In genomic region chr12:66443340-66443739, GRCm38 (mm10) we compare ENCODE assay signal across 28 mouse cellular contexts.
"Had no signal": no experiment of that assay in that cellular context is flagged by ENCODE, and none has a peak within 500 bp of the region (broad histone marks: within the 10 kb centered on the region; RNA-seq: fewer than 3 reads in every experiment).

No protein-coding gene starts in this region.

- ATAC-seq: hindbrain, embryonic 16.5 days; inflammation-experienced regulatory T-cells, adult 6 months; intestine, embryonic 15.5 days; intestine, postnatal 0 days had no signal

- DNase-seq: gastrocnemius, postnatal 10 days; gastrocnemius, postnatal 25 days; heart, adult 18-20 months; heart, postnatal 10 days; heart, postnatal 4 days; kidney, adult 18-20 months; kidney, adult 8-10 months; kidney, postnatal 10 days; kidney, postnatal 25 days; kidney, postnatal 4 days; liver; liver, embryonic 13.5 days; lung, adult 18-20 months had no signal

- H3K4me1 ChIP-seq: heart, embryonic 10.5 days; heart, embryonic 12.5 days; hindbrain, embryonic 10.5 days; hindbrain, embryonic 12.5 days; intestine, embryonic 15.5 days; limb, embryonic 10.5 days; limb, embryonic 12.5 days; liver, embryonic 13.5 days; liver, embryonic 15.5 days had no signal

- H3K4me2 ChIP-seq: heart, embryonic 12.5 days; hindbrain, embryonic 12.5 days; hindbrain, embryonic 14.5 days; intestine, embryonic 15.5 days; limb, embryonic 12.5 days; liver, embryonic 11.5 days; liver, embryonic 13.5 days; liver, embryonic 15.5 days had no signal

- H3K27ac ChIP-seq: heart, embryonic 10.5 days; hindbrain, embryonic 10.5 days; hindbrain, embryonic 12.5 days; hindbrain, embryonic 14.5 days; intestine, embryonic 15.5 days; layer of hippocampus, adult 2 months; left cerebral cortex, adult 2 months; limb, embryonic 10.5 days; limb, embryonic 12.5 days; liver, embryonic 13.5 days; liver, embryonic 15.5 days had no signal

- H3K27me3 ChIP-seq: heart, embryonic 12.5 days; hindbrain, embryonic 12.5 days; intestine, embryonic 15.5 days; limb, embryonic 12.5 days; liver, embryonic 13.5 days; liver, embryonic 15.5 days had no signal

- H3K9me3 ChIP-seq: heart, embryonic 10.5 days; heart, embryonic 12.5 days; hindbrain, embryonic 10.5 days; hindbrain, embryonic 12.5 days; intestine, embryonic 15.5 days; limb, embryonic 10.5 days; limb, embryonic 12.5 days; liver, embryonic 13.5 days; liver, embryonic 15.5 days had no signal

- H3K36me3 ChIP-seq: heart, embryonic 10.5 days; heart, embryonic 12.5 days; hindbrain, embryonic 10.5 days; hindbrain, embryonic 12.5 days; intestine, embryonic 15.5 days; limb, embryonic 10.5 days; limb, embryonic 12.5 days; liver, embryonic 13.5 days; liver, embryonic 15.5 days had no signal

- H3K4me3 ChIP-seq: heart, embryonic 10.5 days; heart, embryonic 12.5 days; hindbrain, embryonic 10.5 days; hindbrain, embryonic 12.5 days; intestine, embryonic 15.5 days; layer of hippocampus, adult 2 months; left cerebral cortex, adult 2 months; limb, embryonic 10.5 days; limb, embryonic 12.5 days; liver, embryonic 13.5 days; liver, embryonic 15.5 days had no signal

- H3K9ac ChIP-seq: heart, embryonic 12.5 days; hindbrain, embryonic 12.5 days; hindbrain, embryonic 14.5 days; intestine, embryonic 15.5 days; limb, embryonic 12.5 days; liver, embryonic 13.5 days; liver, embryonic 15.5 days had no signal
